Mouse (Mus musculus): ENCODE data around the gene Gnb4.

GRCm38 (mm10) chr3:32660831-32661555 lies 44.6 kb upstream of the Gnb4 start:
- TF ChIP-seq CTCF (IDR thresholded peaks at IDR 0.05; ENCODE audit: low read depth, low read length) (no peak), POLR2A (IDR thresholded peaks at IDR 0.05; ENCODE audit: insufficient read depth, low read length) (no peak)

Measured in ES-Bruce4 (cell line).